Mouse (Mus musculus) embryonic facial prominence, embryonic 13.5 days (tissue): Measurements from ENCODE around the gene Ufc1. TPM values are rescaled to one million over a fixed set of nuclear protein-coding genes. Genes with fewer than 3 reads are reported as not detected.

ENCODE experiments used
- ATAC-seq: fragments of 200-750 bp; cut with Nextera tagmentation; 2 replicates; pipeline ENCODE4 v1.8.0; 2017; ENCODE audit warnings: low read depth; ENCODE audit not compliant: insufficient number of reproducible peaks, insufficient read depth, low FRiP score, low TSS enrichment
- H3K27ac ChIP-seq: fragments of 300-500 bp; sonication (generic); 2 replicates; pipeline ENCODE4 v1.5.1; 2015; ENCODE audit warnings: moderate library complexity, mild to moderate bottlenecking, inconsistent platforms
- H3K27me3 ChIP-seq: fragments of 300-500 bp; sonication (generic); 2 replicates; pipeline ENCODE4 v1.6.1; 2015; ENCODE audit warnings: mild to moderate bottlenecking, inconsistent platforms
- H3K36me3 ChIP-seq: fragments of 300-500 bp; sonication (generic); 2 replicates; pipeline ENCODE4 v1.6.1; 2015; ENCODE audit warnings: mild to moderate bottlenecking, inconsistent platforms
- H3K4me1 ChIP-seq: fragments of 300-500 bp; sonication (generic); 2 replicates; pipeline ENCODE4 v1.6.1; 2015; ENCODE audit warnings: inconsistent platforms
- H3K4me2 ChIP-seq: fragments of 300-500 bp; sonication (generic); 2 replicates; pipeline ENCODE4 v1.6.1; 2015; ENCODE audit warnings: moderate library complexity, mild to moderate bottlenecking, inconsistent platforms
- H3K4me3 ChIP-seq: fragments of 300-500 bp; sonication (generic); 2 replicates; pipeline ENCODE4 v1.5.1; 2015; ENCODE audit warnings: mild to moderate bottlenecking, inconsistent platforms
- H3K9ac ChIP-seq: fragments of 300-500 bp; sonication (generic); 2 replicates; pipeline ENCODE4 v1.6.1; 2015; ENCODE audit warnings: mild to moderate bottlenecking, inconsistent platforms
- H3K9me3 ChIP-seq: fragments of 300-500 bp; sonication (generic); 2 replicates; pipeline ENCODE4 v1.6.1; 2016; ENCODE audit warnings: inconsistent platforms
- WGBS: fragments of 180-500 bp; shearing (Covaris S2); methylation state at CpG from one replicate; pipeline ENCODE4 v1.1.7; 2015; ENCODE audit warnings: mixed read lengths; 5-methylcytosine and 5-hydroxymethylcytosine counted together
- polyA plus RNA-seq: library from polyadenylated mRNA; unstranded; fragments of >200 nt; fragmentation: Nextera tagmentation; extraction: Ambion mirVana; gene quantifications from 2 replicates; pipeline ENCODE4 v1.2.1, GENCODE M21; 2015

The Ufc1 gene
- polyA plus RNA-seq, 1 experiment from 2014 or later: 118 TPM

- no peak for ATAC-seq
- H3K4me2 ChIP-seq: no peak overlapping the region
These were observed 17.1 kb downstream of the Ufc1 start for GRCm38 (mm10) chr1:171277736-171278135.

GRCm38 (mm10) chr1:171276110-171276748 lies 18.6 kb downstream of the Ufc1 start:
- 0 out of 2 replicates have a peak overlapping the region, but pooled peaks have one; percentile 7 for H3K9ac ChIP-seq
- no peak overlapping the region for H3K4me2 ChIP-seq
- no peak for ATAC-seq
- peaks cover 69% of the 10 kb centered on the region for H3K36me3 ChIP-seq
- H3K27ac ChIP-seq: no peak overlapping the region
- no peak overlapping the region for H3K4me3 ChIP-seq
- no peaks in the 10 kb centered on the region for H3K27me3 ChIP-seq
- 92% methylated on average over 14 of the region's 14 CpGs for WGBS
- H3K9me3 ChIP-seq: no peaks in the 10 kb centered on the region
- H3K4me1 ChIP-seq: peaks cover 20% of the 10 kb centered on the region

More at GRCm38 (mm10) chr1:171277736-171278135, 17.1 kb downstream of the Ufc1 start:
- Histone ChIP-seq H3K27me3 (no peaks in the 10 kb centered on the region), H3K9me3 (no peaks in the 10 kb centered on the region), H3K4me1 (peaks cover 18% of the 10 kb centered on the region), H3K4me3 (no peak overlapping the region), H3K36me3 (peaks cover 65% of the 10 kb centered on the region), H3K27ac (no peak overlapping the region), H3K9ac (no peak overlapping the region)
- 84% methylated on average over 10 of the region's 10 CpGs for WGBS

GRCm38 (mm10) chr1:171275144-171275734 lies 19.6 kb downstream of the Ufc1 start:
- peaks cover 25% of the 10 kb centered on the region for H3K4me1 ChIP-seq
- no peak overlapping the region for H3K4me2 ChIP-seq
- no peak overlapping the region for H3K27ac ChIP-seq
- no peaks in the 10 kb centered on the region for H3K9me3 ChIP-seq
- H3K4me3 ChIP-seq: no peak overlapping the region
- no peaks in the 10 kb centered on the region for H3K27me3 ChIP-seq
- ATAC-seq: no peak
- H3K36me3 ChIP-seq: peaks cover 69% of the 10 kb centered on the region
- H3K9ac ChIP-seq: no peak overlapping the region
- 86% methylated on average over 11 of the region's 11 CpGs for WGBS

- no peaks in the 10 kb centered on the region for H3K27me3 ChIP-seq
- WGBS: 90% methylated on average over 12 of the region's 12 CpGs
- H3K36me3 ChIP-seq: peaks cover 69% of the 10 kb centered on the region
- H3K4me1 ChIP-seq: peaks cover 20% of the 10 kb centered on the region
- no peak overlapping the region for H3K4me2 ChIP-seq
- no peaks in the 10 kb centered on the region for H3K9me3 ChIP-seq
- ATAC-seq: no peak
- no peak overlapping the region for H3K27ac ChIP-seq
- no peak overlapping the region for H3K9ac ChIP-seq
- H3K4me3 ChIP-seq: no peak overlapping the region
These were observed 20.7 kb downstream of the Ufc1 start for GRCm38 (mm10) chr1:171274171-171274570.

GRCm38 (mm10) chr1:171272086-171272485 lies 22.7 kb downstream of the Ufc1 start:
- ATAC-seq: no peak
- Histone ChIP-seq H3K27me3 (no peaks in the 10 kb centered on the region), H3K4me1 (peaks cover 20% of the 10 kb centered on the region), H3K9me3 (no peaks in the 10 kb centered on the region), H3K36me3 (peaks cover 55% of the 10 kb centered on the region), H3K4me3 (no peak overlapping the region), H3K9ac (no peak overlapping the region), H3K4me2 (peak overlapping the region; percentile 95; the same call in 1 of the 2 replicates), H3K27ac (no peak overlapping the region)
- 91% methylated on average over 3 of the region's 3 CpGs for WGBS

- H3K4me2 ChIP-seq: peak overlapping the region; percentile 95
- peaks cover 20% of the 10 kb centered on the region for H3K4me1 ChIP-seq
- no peak overlapping the region for H3K27ac ChIP-seq
- no peak overlapping the region for H3K9ac ChIP-seq
- no peaks in the 10 kb centered on the region for H3K9me3 ChIP-seq
- peaks cover 50% of the 10 kb centered on the region for H3K36me3 ChIP-seq
- H3K27me3 ChIP-seq: no peaks in the 10 kb centered on the region
- peak overlapping the region; percentile 83 for H3K4me3 ChIP-seq
- 67% methylated on average over 10 of the region's 10 CpGs for WGBS
- ATAC-seq: no peak
These were observed 23.2 kb downstream of the Ufc1 start for GRCm38 (mm10) chr1:171271622-171272021.

DNA sequence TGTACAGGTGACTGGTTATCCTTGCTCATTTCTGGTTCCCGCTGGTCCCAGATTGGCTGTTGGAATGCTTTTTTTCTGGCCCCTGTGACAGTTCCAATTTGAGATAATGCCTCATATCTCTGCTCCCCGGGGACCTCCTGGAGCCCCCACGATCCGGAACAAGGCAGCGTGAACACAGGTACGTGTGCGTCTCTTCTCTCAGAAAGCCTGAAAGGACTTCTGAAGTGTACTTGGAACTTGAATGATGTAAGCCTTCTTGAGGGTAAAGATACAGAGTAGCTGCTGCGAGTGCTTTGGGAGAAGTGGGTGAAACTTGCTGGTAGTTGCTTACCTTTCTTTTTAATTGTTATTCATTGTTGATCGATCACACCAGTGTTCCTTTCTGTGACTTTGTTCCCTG lies 23.6 kb downstream of the Ufc1 start:
- H3K27me3 ChIP-seq: no peaks in the 10 kb centered on the region
- H3K9ac ChIP-seq: peak overlapping the region; percentile 85
- H3K27ac ChIP-seq: no peak overlapping the region
- peak overlapping the region; percentile 83 for H3K4me3 ChIP-seq
- H3K36me3 ChIP-seq: peaks cover 46% of the 10 kb centered on the region
- H3K4me2 ChIP-seq: peak overlapping the region; percentile 95
- WGBS: 44% methylated on average over 9 of the region's 9 CpGs
- H3K4me1 ChIP-seq: peaks cover 20% of the 10 kb centered on the region
- H3K9me3 ChIP-seq: no peaks in the 10 kb centered on the region
- ATAC-seq: no peak

GRCm38 (mm10) chr1:171270573-171270900 lies 24.3 kb downstream of the Ufc1 start:
- Histone ChIP-seq H3K27me3 (no peaks in the 10 kb centered on the region), H3K9ac (peak overlapping the region; percentile 85), H3K36me3 (peaks cover 39% of the 10 kb centered on the region), H3K4me1 (peaks cover 20% of the 10 kb centered on the region), H3K4me2 (peak overlapping the region; percentile 95), H3K9me3 (no peaks in the 10 kb centered on the region), H3K4me3 (peak overlapping the region; percentile 83), H3K27ac (peak overlapping the region; percentile 68)
- peak; percentile 65 for ATAC-seq
- WGBS: 1% methylated on average over 19 of the region's 19 CpGs

DNA sequence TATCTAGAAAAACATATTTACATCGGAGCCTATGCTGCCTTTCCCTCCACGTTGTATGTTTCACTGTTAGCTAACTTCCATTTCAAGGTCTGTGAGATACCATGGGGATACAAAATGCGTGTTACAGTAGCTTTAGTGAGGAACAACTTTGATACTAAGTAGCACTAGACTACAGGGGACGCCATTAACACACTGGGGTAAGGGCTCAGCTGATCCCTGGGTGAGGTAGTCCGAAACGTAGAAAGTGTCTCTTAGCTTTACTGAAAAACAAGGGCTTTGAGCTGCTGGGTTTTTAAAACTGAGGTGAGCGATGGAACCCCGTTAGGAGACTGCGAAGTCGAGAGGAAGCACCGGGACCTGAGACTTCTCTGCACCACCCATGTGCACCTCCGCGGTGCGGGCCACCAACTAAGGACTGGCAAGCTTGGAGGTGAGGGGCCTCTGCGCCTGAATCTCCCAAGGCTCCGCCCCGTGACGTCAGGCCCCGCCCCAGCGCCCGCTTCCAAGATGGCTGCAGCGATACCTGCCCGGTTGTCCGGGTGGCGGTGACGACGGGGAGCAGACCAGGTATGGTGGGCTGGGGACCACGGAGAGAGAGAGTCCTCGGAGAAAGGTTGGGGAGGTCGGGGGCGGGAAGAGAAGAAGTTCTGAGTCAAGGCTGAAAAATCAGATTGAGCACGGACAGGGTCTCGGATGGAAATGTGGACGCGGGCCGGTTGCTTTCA lies 24.8 kb downstream of the Ufc1 start, which contains the start of gene B4galt3:
TSS of gene B4galt3 (plus strand) at position 481 of the 725 bp plus-strand sequence.
- Histone ChIP-seq H3K27me3 (no peaks in the 10 kb centered on the region), H3K36me3 (peaks cover 34% of the 10 kb centered on the region), H3K4me1 (peaks cover 20% of the 10 kb centered on the region), H3K4me2 (peak within 1 kb of the TSS; percentile 95), H3K9me3 (no peaks in the 10 kb centered on the region), H3K9ac (peak within 1 kb of the TSS; percentile 85), H3K27ac (peak within 1 kb of the TSS; percentile 68), H3K4me3 (peak within 1 kb of the TSS; percentile 83)
- WGBS: 3% methylated on average over 36 of the region's 36 CpGs
- ATAC-seq: peak; percentile 90

DNA sequence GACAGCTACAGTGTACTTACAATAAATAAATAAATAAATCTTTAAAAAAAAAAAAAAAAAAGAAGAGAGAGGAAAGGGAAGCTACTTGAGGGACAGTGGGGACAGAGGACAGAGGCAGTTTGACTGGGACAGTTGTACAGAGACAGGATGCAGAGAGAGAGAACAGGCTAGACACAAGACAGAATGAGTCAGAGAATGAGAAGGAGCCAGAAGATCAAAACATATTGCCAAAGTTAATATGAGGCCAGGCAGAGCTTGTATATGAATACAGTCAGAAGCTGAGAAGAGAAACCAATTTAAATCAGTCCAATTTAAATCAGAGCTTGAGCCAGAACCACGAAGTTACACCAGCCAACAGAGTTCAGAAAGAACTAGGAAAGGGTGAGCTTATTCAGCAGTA lies 26.5 kb downstream of the Ufc1 start:
- H3K9me3 ChIP-seq: no peaks in the 10 kb centered on the region
- no peak overlapping the region for H3K9ac ChIP-seq
- WGBS: 56% methylated on average over 1 of the region's 1 CpGs
- H3K36me3 ChIP-seq: peaks cover 17% of the 10 kb centered on the region
- no peak overlapping the region for H3K4me3 ChIP-seq
- no peak overlapping the region for H3K27ac ChIP-seq
- H3K4me1 ChIP-seq: peaks cover 25% of the 10 kb centered on the region
- no peak for ATAC-seq
- no peaks in the 10 kb centered on the region for H3K27me3 ChIP-seq
- no peak overlapping the region for H3K4me2 ChIP-seq

DNA sequence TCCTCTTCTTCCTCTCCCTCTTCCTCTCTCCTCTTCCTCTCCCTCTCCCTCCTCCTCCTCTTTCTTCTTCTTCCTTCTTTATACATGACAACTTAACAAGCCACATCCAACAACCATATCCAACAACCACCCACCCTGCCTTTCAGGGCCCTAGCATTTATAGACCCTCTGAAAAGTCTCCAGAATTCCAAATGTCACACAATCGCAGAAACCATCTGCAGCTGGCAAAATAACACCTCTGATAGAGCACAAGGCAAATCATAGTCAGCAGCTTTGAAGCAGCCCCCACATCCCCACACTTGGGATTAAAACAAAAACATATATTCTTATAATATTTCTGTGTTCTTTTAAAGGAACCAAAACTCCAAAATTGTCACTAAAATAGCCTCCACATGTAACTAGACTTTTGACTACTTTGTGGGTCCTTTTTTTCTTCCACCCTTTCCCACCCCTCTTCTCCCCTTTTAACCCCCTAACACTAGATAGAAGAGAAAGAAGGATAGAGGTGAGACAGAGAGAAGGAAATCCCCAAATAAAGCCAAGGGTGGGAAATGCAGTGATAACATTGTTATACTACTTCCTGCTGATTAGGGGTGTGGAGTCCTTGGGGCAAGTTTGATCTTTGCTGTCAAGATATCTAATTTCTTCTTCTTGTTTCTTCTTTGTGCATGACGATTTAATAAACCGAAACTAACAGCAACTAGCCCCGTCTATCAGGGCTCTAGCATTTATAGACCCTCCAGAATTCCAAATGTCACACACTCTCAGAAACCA lies 28.7 kb downstream of the Ufc1 start:
- Histone ChIP-seq H3K27me3 (no peaks in the 10 kb centered on the region), H3K4me3 (no peak overlapping the region), H3K27ac (no peak overlapping the region), H3K9me3 (no peaks in the 10 kb centered on the region), H3K4me1 (peaks cover 29% of the 10 kb centered on the region), H3K4me2 (no peak overlapping the region), H3K9ac (no peak overlapping the region), H3K36me3 (no peaks in the 10 kb centered on the region)
- ATAC-seq: no peak
- 35% methylated on average over 4 of the region's 4 CpGs for WGBS
